Mouse (Mus musculus) CH12.LX (cell line): ENCODE measurements around the gene Esrrb. TPM values are rescaled to one million over a fixed set of nuclear protein-coding genes. Genes with fewer than 3 reads are reported as not detected.

Source experiments
- DNase-seq: peaks from one replicate; pipeline ENCODE4 v3.0.0-alpha.2; 2013; ENCODE audit errors: extremely low read depth
- H3K27ac ChIP-seq: 2 replicates; pipeline ENCODE4 v1.5.1; 2012; ENCODE audit warnings: low read depth, mild to moderate bottlenecking, control low read depth, moderate library complexity; ENCODE audit not compliant: insufficient read depth
- H3K27me3 ChIP-seq: replicated peaks from 2 replicates; pipeline ENCODE3; 2012; ENCODE audit warnings: inconsistent platforms
- H3K36me3 ChIP-seq, 2 experiments: replicated peaks in 1 of 2; 2 replicates each; pipeline versions ENCODE3 to v1.6.1; 2012; ENCODE audit warnings: inconsistent platforms in 1 of 2, low read length in 1 of 2, mild to moderate bottlenecking in 1 of 2, mixed read lengths in 1 of 2, moderate library complexity in 1 of 2; ENCODE audit not compliant: control insufficient read depth in 1 of 2, insufficient read depth in 1 of 2
- H3K4me1 ChIP-seq, 2 experiments: 2 replicates each; pipeline ENCODE4 v1.6.1; 2012; ENCODE audit warnings: inconsistent platforms in 1 of 2, moderate library complexity in 1 of 2; ENCODE audit not compliant: insufficient read depth in 2 of 2, control insufficient read depth in 1 of 2
- H3K4me2 ChIP-seq: 2 replicates; pipeline ENCODE4 v1.6.1; 2012; ENCODE audit warnings: low read depth, mild to moderate bottlenecking, control low read depth; ENCODE audit not compliant: poor library complexity, insufficient read depth, severe bottlenecking
- H3K4me3 ChIP-seq, 3 experiments: fragments of 150-350 bp in 1 of 3; sonication (generic) in 1 of 3; replicated peaks in 1 of 3; 2 replicates each; pipeline versions ENCODE3 to v1.5.1; 2011 to 2012; ENCODE audit warnings: low read depth in 2 of 3, low read length in 2 of 3, mild to moderate bottlenecking in 2 of 3, moderate library complexity in 2 of 3, control low read depth in 1 of 3, improper control_type of control experiment in 1 of 3, inconsistent platforms in 1 of 3, mixed read lengths in 1 of 3; ENCODE audit not compliant: poor library complexity in 1 of 3
- H3K79me2 ChIP-seq: replicated peaks from 2 replicates; pipeline ENCODE4 v1.6.1; 2012; ENCODE audit warnings: mild to moderate bottlenecking, moderate library complexity; ENCODE audit not compliant: control insufficient read depth, poor library complexity, insufficient read depth, severe bottlenecking; ENCODE audit errors: extremely low read depth
- H3K9ac ChIP-seq: 2 replicates; pipeline ENCODE4 v1.6.1; 2012; ENCODE audit warnings: low read depth, mild to moderate bottlenecking, control low read depth, moderate library complexity; ENCODE audit not compliant: insufficient read depth
- H3K9me3 ChIP-seq: replicated peaks from 2 replicates; pipeline ENCODE3; 2012; ENCODE audit warnings: low read length, inconsistent platforms, mixed read lengths
- CHD1 ChIP-seq: IDR thresholded peaks from 2 replicates; pipeline ENCODE4 v1.6.1; 2012; ENCODE audit warnings: low read depth, low read length, improper control_type of control experiment, inconsistent platforms
- CTCF ChIP-seq, 2 experiments: IDR thresholded peaks in 1 of 2; conservative IDR thresholded peaks in 1 of 2; 2 replicates each; pipeline ENCODE4 v1.5.1; 2011 to 2012; ENCODE audit warnings: low read depth in 2 of 2, low read length in 2 of 2, improper control_type of control experiment in 1 of 2, inconsistent platforms in 1 of 2, mild to moderate bottlenecking in 1 of 2, moderate library complexity in 1 of 2
- E2F4 ChIP-seq: IDR thresholded peaks from 2 replicates; pipeline ENCODE4 v1.6.1; 2011; ENCODE audit warnings: low read depth, low read length, improper control_type of control experiment; ENCODE audit not compliant: insufficient replicate concordance
- ELF1 ChIP-seq: IDR thresholded peaks from 2 replicates; pipeline ENCODE4 v1.6.1; 2014; ENCODE audit warnings: low read depth, mild to moderate bottlenecking, inconsistent platforms, low read length, improper control_type of control experiment
- EP300 ChIP-seq: IDR thresholded peaks from 2 replicates; pipeline ENCODE4 v1.6.1; 2011; ENCODE audit warnings: low read length, improper control_type of control experiment
- HCFC1 ChIP-seq: IDR thresholded peaks from 2 replicates; pipeline ENCODE4 v1.6.1; 2012; ENCODE audit warnings: low read depth, mild to moderate bottlenecking, inconsistent platforms, low read length, improper control_type of control experiment
- IRF4 ChIP-seq: IDR thresholded peaks from 2 replicates; pipeline ENCODE4 v1.6.1; 2014; ENCODE audit warnings: low read depth, mild to moderate bottlenecking, inconsistent platforms, low read length, improper control_type of control experiment
- JUN ChIP-seq: IDR thresholded peaks from 2 replicates; pipeline ENCODE4 v1.6.1; 2011; ENCODE audit warnings: low read depth, mild to moderate bottlenecking, low read length, improper control_type of control experiment, moderate library complexity; ENCODE audit not compliant: insufficient read depth
- JUND ChIP-seq: conservative IDR thresholded peaks from 2 replicates; pipeline ENCODE4 v1.6.1; 2011; ENCODE audit warnings: low read depth, low read length, improper control_type of control experiment
- KAT2A ChIP-seq: IDR thresholded peaks from 2 replicates; pipeline ENCODE4 v1.6.1; 2012; ENCODE audit warnings: low read length, improper control_type of control experiment, inconsistent platforms; ENCODE audit not compliant: insufficient replicate concordance
- MAFK ChIP-seq: IDR thresholded peaks from 2 replicates; pipeline ENCODE4 v1.6.1; 2011; ENCODE audit warnings: low read length, improper control_type of control experiment; ENCODE audit not compliant: insufficient replicate concordance
- MAX ChIP-seq: IDR thresholded peaks from 2 replicates; pipeline ENCODE4 v1.6.1; 2011; ENCODE audit warnings: low read length, improper control_type of control experiment
- MAZ ChIP-seq: IDR thresholded peaks from 2 replicates; pipeline ENCODE4 v1.6.1; 2012; ENCODE audit warnings: low read depth, mild to moderate bottlenecking, inconsistent platforms, low read length, improper control_type of control experiment, moderate library complexity
- MXI1 ChIP-seq: IDR thresholded peaks from 2 replicates; pipeline ENCODE4 v1.6.1; 2011; ENCODE audit warnings: mild to moderate bottlenecking, low read depth, low read length, improper control_type of control experiment
- MYC ChIP-seq: IDR thresholded peaks from 2 replicates; pipeline ENCODE4 v1.6.1; 2011; ENCODE audit warnings: low read depth, mild to moderate bottlenecking, improper control_type of control experiment, low read length
- NELFE ChIP-seq: IDR thresholded peaks from 2 replicates; pipeline ENCODE4 v1.6.1; 2011; ENCODE audit warnings: low read depth, low read length, improper control_type of control experiment
- NRF1 ChIP-seq: IDR thresholded peaks from 2 replicates; pipeline ENCODE4 v1.6.1; 2014; ENCODE audit warnings: low read depth, mild to moderate bottlenecking, inconsistent platforms, low read length, improper control_type of control experiment, moderate library complexity
- POLR2A ChIP-seq: IDR thresholded peaks from 2 replicates; pipeline ENCODE4 v1.6.1; 2011; ENCODE audit warnings: low read depth, mild to moderate bottlenecking, improper control_type of control experiment, low read length
- RCOR1 ChIP-seq: conservative IDR thresholded peaks from 2 replicates; pipeline ENCODE4 v1.6.1; 2012; ENCODE audit warnings: low read depth, mild to moderate bottlenecking, inconsistent platforms, low read length, improper control_type of control experiment
- SIN3A ChIP-seq: IDR thresholded peaks from 2 replicates; pipeline ENCODE4 v1.6.1; 2012; ENCODE audit warnings: low read length, improper control_type of control experiment, inconsistent platforms
- SMC3 ChIP-seq: IDR thresholded peaks from 2 replicates; pipeline ENCODE4 v1.6.1; 2011; ENCODE audit warnings: low read depth, low read length, improper control_type of control experiment
- USF2 ChIP-seq: conservative IDR thresholded peaks from 2 replicates; pipeline ENCODE4 v1.6.1; 2011; ENCODE audit warnings: low read depth, low read length, improper control_type of control experiment
- ZMIZ1 ChIP-seq: IDR thresholded peaks from 2 replicates; pipeline ENCODE4 v1.6.1; 2012; ENCODE audit warnings: low read depth, mild to moderate bottlenecking, inconsistent platforms, low read length, improper control_type of control experiment
- ZNF384 ChIP-seq: IDR thresholded peaks from 2 replicates; pipeline ENCODE4 v1.6.1; 2012; ENCODE audit warnings: low read depth, low read length, improper control_type of control experiment, inconsistent platforms
- dilution Hi-C: fragments of 300-500 bp; cut with MboI; formaldehyde crosslinking; loops from 2 replicates; pipeline ENCODE4 v1.14.3; 2020; ENCODE audit warnings: low sequenced_read_pairs; ENCODE audit not compliant: extremely low pct_unique_long_range_greater_than_20kb, extremely low pct_ligation_motif_present
- in situ Hi-C: fragments of 300-500 bp; cut with MboI; formaldehyde crosslinking; loops from 3 replicates; pipeline ENCODE4 v1.14.3; 2019; ENCODE audit warnings: low sequenced_read_pairs, low pct_ligation_motif_present, low pct_unique_long_range_greater_than_20kb, mixed read lengths
- polyA plus RNA-seq: library from polyadenylated mRNA; unstranded; fragments of >175 nt; gene quantifications from 2 replicates; pipeline ENCODE4 v1.2.1, GENCODE M21; 2012; ENCODE audit warnings: low read depth; ENCODE audit not compliant: insufficient read length
- total RNA-seq, 2 experiments: library from RNA; depleted of rRNA; stranded (reverse); fragments of 300-350 nt in 1 of 2; fragments of >200 nt in 1 of 2; gene quantifications; 2 replicates each; pipeline ENCODE4 v1.2.3; 2012 to 2014

Esrrb gene
- total and polyA plus RNA-seq, 3 experiments, result not detected

- Histone ChIP-seq H3K4me2 (no peak overlapping the region), H3K27me3 (peaks cover 80% of the 10 kb centered on the region), H3K79me2 (no peaks in the 10 kb centered on the region)
- in situ Hi-C loops, result no loop called here
- DNase-seq, result no peak
- TF ChIP-seq NRF1 (no peak), MAX (no peak), SIN3A (no peak), CHD1 (no peak), EP300 (no peak), CTCF (conservative IDR thresholded peaks at IDR 0.05 in 1 of 2, IDR thresholded peaks at IDR 0.05 in 1 of 2; ENCODE audit: low read depth in 2 of 2, low read length in 2 of 2) (no peak), HCFC1 (no peak), ZNF384 (no peak), SMC3 (no peak), IRF4 (no peak), NELFE (no peak), MXI1 (no peak), MAZ (no peak), USF2 (no peak), KAT2A (no peak)
- TF ChIP-seq, all 38 proteins: peak for 0
- H3K9me3 ChIP-seq, result no peaks in the 10 kb centered on the region
- no peak overlapping the region for H3K9ac ChIP-seq
- H3K27ac ChIP-seq, result no peak overlapping the region
- dilution Hi-C loops, result no loop called here
- no peaks in the 10 kb centered on the region for H3K36me3 ChIP-seq
- H3K4me3 ChIP-seq, result no peak overlapping the region
- peaks cover 0 to 5% of the 10 kb centered on the region in 2 experiments; a peak in 2 of 4 replicates for H3K4me1 ChIP-seq
Observed at GRCm38 (mm10) chr12:86503921-86504320, 143.0 kb downstream of the Esrrb start.

GRCm38 (mm10) chr12:86504321-86504720 is 143.4 kb downstream of the Esrrb start:
- H3K9ac ChIP-seq, result no peak overlapping the region
- H3K4me3 ChIP-seq, result no peak overlapping the region
- dilution Hi-C loops, result no loop called here
- in situ Hi-C loops, result no loop called here
- H3K27ac ChIP-seq, result no peak overlapping the region
- H3K4me1 ChIP-seq, result peaks cover 0 to 5% of the 10 kb centered on the region in 2 experiments; a peak in 2 of 4 replicates
- H3K4me2 ChIP-seq, result no peak overlapping the region
- H3K36me3 ChIP-seq, result no peaks in the 10 kb centered on the region
- H3K27me3 ChIP-seq, result peaks cover 80% of the 10 kb centered on the region
- H3K79me2 ChIP-seq, result no peaks in the 10 kb centered on the region
- H3K9me3 ChIP-seq, result no peaks in the 10 kb centered on the region
- TF ChIP-seq JUN (no peak), MYC (no peak), JUND (no peak), USF2 (no peak), RCOR1 (no peak), NRF1 (no peak), ZNF384 (no peak), ELF1 (no peak), E2F4 (no peak), SMC3 (no peak), MAFK (no peak), ZMIZ1 (no peak), POLR2A (no peak)
- no peak for DNase-seq
